Mouse (Mus musculus) common myeloid progenitor, adult 5-6 weeks (primary cell): Measurements from ENCODE around the gene Zdhhc24. TPM values are rescaled to one million over a fixed set of nuclear protein-coding genes. Genes with fewer than 3 reads are reported as not detected.

ENCODE experiments used
- ATAC-seq: replicated peaks from 2 replicates; pipeline ENCODE4 v1.8.0; 2016; ENCODE audit warnings: low read depth, mild to moderate bottlenecking, moderate TSS enrichment, inconsistent platforms; ENCODE audit not compliant: poor library complexity, severe bottlenecking
- total RNA-seq: library from RNA; stranded (forward); fragments of 200-1000, 187-1606 nt; gene quantifications from 2 replicates; pipeline ENCODE4 v1.2.3, GENCODE M21; 2017

The Zdhhc24 gene
- total RNA-seq, 1 experiment from 2014 or later: 9.6 TPM

GRCm38 (mm10) chr19:4876241-4876640 lies 2.2 kb upstream of the Zdhhc24 start:
- ATAC-seq: no peak

DNA sequence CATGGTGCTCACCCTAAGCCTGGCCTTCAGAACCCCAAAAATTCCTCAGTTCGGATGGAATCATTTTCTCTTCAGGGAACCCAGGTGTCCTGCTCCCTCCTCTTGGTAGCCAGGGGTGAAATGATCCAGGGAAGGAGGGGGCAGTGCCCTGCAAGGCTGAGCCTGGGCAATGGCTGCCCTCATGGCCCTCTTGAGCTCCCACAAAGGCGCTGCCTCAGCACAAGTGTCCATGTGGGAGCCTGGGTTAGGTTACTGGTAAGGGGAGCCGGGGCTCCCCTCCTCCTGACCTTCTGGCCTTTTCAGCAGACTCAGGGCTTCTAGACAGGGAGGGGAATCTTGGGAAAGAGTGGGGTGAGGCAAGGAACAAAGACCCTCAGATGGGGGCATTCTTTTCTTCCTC lies 1.7 kb upstream of the Zdhhc24 start:
- ATAC-seq: no peak

- ATAC-seq: peak; percentile 10; the same call in 1 of the 2 replicates
These were observed 683 bp upstream of the Zdhhc24 start, which contains the start of gene Actn3 for GRCm38 (mm10) chr19:4877785-4878184. Gene Actn3, minus strand, starts transcription at chr19:4877909.

DNA sequence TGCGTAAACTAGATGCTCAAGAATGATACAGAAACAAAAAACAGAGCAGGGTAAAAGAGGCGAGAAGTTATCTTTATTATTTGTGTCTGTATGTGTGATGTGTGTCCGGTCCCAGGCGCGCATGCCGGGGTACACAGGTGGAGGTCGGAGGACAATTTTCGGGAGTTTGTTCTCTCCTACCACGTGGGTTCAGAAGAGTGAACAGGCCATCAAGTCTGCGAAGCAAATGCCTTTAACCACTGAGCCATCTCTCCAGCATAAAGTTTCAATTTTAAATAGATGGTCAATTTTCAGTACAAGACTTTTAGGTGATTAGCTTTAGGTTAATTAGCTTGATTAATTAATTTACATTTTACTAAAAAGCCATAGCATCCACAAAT lies 846 bp downstream of the Zdhhc24 start:
- no peak for ATAC-seq

DNA sequence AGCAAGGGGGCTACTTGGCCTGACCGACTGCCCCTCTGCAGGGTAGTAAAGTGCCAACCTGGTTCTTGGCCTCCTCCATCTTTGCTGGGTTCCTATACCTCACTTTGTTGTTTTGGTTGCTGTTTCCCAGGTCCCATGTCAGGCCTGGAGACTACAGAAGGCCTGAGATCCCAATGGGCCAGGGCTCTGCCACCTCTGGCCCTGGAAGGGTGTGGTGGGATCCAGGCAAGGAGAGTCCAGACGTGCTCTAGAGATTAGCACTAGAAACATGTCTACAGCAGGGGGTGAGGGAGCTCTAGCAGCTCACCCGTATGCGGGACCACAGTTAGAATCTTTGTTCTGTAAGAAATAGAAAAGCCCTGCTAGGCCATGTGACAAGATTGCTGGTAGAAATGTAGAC lies 5.5 kb downstream of the Zdhhc24 start:
- ATAC-seq: no peak

DNA sequence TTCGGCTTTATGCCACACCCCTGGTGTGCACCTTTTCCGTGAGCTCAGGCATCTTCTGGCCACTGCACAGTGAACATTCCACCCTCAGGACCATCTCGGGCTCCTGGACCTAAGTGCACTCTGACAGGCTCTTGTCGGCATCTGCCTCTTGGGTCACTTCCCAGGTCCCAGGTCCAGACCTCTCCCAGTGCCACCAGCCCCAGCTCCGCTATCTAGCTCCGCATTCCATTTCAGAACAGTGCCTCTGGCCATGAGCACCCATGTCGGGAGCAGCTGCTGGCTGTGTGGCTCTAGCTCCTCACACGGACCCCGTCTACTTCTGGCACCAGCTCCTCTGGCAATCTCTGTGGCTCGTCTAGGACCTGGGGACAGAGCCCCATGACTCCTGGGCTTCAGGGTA lies 11.3 kb downstream of the Zdhhc24 start:
- ATAC-seq: no peak

DNA sequence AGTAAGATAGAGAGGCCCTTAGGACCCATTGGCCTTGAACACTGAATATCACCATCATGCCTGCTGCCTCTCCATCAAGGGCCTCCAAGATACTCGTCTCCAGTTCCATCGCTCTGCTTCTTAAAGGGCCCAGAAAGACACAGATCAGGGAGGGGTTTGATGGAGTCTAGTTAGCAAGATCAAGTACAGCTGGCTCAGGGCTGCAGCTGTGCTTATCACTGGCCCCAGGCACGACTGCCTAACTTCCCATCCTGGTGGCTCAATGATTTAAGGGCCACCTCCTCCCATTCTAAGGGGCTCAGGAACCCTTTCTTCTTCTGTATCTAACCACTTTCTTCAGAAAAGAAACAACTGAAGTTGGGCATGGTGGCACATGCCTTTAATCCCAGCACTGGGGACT lies 13.3 kb downstream of the Zdhhc24 start:
- ATAC-seq: peak; percentile 68; the same call in 1 of the 2 replicates

DNA sequence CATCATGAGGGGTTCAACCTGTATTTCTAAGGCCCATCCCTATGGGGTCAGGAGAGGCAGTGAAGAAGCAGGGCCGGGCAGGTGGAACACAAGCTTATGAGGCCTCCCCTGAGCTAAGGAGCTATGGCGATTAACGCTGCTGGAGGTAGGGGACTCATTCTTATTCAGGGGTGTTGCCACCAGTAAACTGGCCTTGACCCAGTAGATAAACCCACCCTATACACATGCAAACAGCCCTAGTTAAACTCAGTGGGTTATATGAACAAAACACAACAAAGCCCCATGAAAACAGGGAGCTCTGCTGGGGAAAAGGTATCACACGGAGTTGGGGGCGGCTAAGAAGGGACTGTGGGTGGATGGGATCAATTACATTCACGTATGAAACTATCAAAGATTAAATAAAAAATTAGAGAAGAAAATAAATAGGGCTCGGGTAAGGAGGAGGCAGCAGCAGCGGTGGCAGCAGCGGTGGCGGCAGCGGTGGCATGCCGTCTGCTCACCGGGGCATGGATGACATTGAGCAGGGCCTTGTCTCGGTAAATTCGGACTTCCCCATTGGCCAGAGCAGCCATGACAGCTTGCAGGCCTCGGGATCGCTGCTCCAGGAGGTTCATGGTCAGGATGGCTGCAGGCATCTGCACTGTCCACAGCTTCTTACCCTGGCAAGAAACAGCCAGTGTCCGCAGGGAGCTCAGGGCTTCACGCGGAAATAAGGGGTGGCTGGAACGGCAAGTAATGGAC lies 18.5 kb downstream of the Zdhhc24 start:
- ATAC-seq: no peak

GRCm38 (mm10) chr19:4898972-4899371 lies 20.5 kb downstream of the Zdhhc24 start:
- ATAC-seq: no peak

GRCm38 (mm10) chr19:4899888-4900287 lies 21.4 kb downstream of the Zdhhc24 start:
- ATAC-seq: no peak

DNA sequence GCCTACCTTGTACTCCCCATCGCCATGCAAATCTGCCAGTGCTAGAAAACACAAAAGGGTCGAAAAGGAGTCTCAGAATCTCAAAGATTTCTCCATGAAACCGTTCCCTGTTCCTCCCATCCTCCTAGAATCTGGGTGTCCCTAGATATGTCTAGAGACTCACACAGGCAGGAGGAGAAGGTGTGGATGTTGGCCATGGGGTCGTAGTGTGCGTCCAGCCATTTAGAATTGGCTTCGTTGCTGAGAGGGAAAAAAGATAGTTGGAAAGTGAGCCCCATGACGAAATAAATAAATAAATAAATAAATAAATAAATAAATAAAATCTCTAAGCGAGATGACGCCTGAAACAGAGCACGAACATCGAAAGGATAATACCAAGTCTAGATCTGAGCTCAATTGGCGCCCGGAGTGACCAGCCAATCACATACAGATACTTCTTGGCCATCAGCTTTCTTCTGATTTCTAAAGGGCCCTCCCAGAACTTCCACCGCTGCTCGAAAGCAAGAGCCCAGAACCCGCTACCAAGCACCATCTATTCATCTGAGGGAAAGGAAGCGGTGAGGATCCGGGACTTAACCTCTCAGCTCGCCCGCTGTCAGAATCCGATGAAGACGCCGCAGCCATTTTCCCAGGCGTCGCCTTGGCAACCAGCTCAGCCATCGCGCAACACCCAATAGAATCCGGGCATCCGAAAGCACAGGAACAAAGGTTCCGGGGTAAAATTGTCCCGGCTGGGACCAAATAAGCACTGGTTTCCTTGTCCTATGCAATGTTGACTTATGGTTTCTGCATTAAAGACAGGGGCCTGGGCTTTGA lies 27.7 kb downstream of the Zdhhc24 start, which contains the start of gene Bbs1:
Gene Bbs1, minus strand, starts transcription at position 650 of the 816 bp plus-strand sequence.
- peak; percentile 89 for ATAC-seq

GRCm38 (mm10) chr19:4908107-4908506 lies 29.6 kb downstream of the Zdhhc24 start:
- no peak for ATAC-seq

GRCm38 (mm10) chr19:4909376-4909775 lies 30.9 kb downstream of the Zdhhc24 start:
- ATAC-seq: no peak

- ATAC-seq: no peak
These were observed 37.6 kb downstream of the Zdhhc24 start for GRCm38 (mm10) chr19:4915924-4916603.

DNA sequence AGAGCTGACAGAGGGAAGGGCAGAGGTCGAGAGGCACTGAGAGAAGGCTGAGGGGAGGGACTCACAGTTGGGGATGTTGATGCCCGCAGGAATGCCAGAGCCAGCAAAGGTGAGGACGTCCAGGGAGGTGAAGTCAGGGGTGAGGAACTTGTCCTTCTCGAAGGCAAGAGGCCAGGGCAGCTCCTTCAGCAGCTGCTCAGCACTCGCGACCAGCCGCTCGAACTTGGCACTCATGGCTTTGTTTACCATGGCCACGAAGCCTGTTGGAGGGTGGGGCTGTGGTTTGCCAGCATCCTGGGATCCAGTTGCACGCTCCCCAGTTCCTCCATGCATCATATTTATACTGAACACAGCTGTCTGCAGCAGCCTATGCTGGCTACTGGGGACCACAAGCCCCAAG lies 38.4 kb downstream of the Zdhhc24 start:
- no peak for ATAC-seq

DNA sequence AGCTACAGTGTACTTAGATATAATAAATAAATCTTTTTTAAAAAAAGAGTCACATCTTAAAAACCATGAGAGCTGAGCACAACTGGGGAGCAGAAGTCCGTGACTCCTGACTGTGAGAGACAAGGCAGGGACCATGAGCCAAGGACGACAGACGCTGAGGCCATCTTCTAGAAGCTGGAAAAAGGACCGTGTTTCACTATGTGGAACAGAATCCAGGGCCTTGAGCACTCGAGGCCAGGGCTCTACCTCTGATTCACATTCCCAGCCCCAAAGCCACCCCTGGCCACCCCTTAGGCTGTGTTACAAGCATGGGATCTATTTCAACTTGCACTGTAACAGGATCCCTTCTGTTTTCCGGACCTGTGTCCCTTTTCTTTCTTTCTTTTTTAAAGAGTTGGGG lies 41.2 kb downstream of the Zdhhc24 start:
- no peak for ATAC-seq

DNA sequence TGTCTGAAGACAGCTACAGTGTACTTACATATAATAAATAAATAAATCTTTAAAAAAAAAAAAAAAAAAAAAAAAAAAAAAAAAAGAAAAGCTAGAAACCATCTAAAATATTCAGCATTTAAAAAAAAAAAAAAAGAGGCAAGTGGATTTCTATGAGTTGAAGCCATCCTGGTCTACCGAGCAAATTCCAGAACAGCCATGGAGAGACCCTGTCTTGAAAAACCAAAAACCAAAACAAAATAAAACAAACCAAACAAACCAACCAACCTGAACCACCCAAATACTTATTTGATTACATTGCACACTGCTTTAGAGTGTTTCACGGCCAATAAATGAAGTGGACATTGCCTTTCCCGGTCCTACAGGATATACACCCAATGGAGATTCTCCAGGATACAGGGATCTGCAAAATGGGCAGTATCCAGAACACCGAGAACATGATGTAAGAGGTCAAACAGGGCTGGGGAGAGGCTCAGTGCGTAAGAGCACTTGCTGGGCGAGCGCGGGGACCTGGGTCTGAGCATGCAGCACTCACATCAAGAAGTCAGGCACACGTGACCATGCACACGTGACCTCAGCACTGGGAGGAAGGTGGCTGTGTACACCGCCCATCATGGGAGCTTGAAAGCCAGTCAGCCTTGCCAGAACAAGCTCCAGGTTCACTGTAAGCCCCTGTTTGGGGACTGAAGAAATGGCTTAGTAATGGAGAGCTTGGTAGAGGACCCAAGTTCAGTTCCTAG lies 46.8 kb downstream of the Zdhhc24 start:
- ATAC-seq: no peak

- peak; percentile 99 for ATAC-seq
These were observed 49.5 kb downstream of the Zdhhc24 start, which contains the start of gene Dpp3 for GRCm38 (mm10) chr19:4927904-4928531. Gene Dpp3, minus strand, starts transcription at chr19:4928287.

DNA sequence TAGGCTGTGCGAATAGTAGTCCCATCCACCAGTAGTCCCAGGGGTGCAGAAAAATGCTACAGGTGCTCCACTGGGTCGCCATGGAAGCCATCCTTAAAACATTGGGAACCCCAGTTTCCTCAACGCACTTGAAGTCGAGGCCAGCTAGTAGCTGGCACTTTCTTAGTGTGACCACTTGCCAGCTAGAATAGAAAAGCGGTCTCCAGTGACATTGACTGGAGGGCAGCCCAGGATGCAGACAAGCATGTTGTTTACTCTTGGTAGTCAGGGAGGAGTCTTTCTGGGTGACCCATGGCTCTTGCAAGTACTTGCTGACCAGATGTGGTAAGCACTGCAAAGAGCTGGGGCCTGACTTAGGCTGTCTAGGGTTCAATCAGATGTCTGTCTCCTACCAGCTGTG lies 50.3 kb downstream of the Zdhhc24 start:
- no peak for ATAC-seq
